9 mouse cellular contexts compared by ENCODE assay signal in the genomic region with DNA sequence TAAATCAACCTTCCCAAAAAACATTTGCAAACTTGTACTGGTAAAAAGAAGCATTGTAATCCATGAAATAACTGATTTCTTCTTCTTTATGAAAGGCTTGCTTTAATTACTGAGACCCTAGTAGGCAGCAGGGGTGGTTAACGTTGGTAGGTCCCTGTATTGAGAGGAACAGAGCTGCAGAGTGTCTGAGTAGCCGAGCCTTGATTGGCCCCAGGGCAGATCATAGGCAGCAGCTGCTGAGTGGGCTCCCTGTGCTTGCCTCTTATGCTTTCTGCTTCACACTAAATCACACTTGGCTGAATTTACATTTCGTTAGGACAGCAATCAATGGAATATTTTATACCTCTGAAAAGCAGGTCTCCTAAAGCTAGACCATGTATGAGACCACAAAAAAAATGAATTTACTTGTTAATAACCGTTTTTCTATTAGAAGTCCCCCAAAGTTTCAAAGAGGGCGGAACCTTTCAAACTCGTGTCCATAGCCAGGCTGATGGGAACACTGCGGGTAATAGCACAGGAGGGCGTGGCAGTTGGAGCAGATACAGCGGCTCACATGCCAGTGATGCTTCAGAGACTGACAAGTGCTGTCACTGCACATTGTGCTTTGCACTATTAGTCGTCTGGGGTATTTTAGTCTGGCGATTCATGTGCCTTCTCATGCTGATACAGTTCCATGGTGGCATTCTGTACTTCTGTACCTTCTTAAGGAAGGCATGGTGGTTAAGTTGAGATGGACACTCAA.
DNase-seq lines count a peak whose midpoint lies in the region; ATAC-seq and TF ChIP-seq lines count a peak whose summit lies in the region.
"Had no signal": no experiment of that assay in that cellular context is flagged by ENCODE, and none has a peak within 500 bp of the region (broad histone marks: within the 10 kb centered on the region; RNA-seq: fewer than 3 reads in every experiment).

No protein-coding gene starts in this region.

- H3K27me3 ChIP-seq in forebrain, embryonic 14.5 days (replicated peaks; ENCODE audit: control insufficient read depth, insufficient read depth, low read length), result no peaks in the 10 kb centered on the region
- H3K27me3 ChIP-seq in forebrain, postnatal 0 days (ENCODE audit: insufficient read depth, low read length), result no peaks in the 10 kb centered on the region
- no peaks in the 10 kb centered on the region for H3K27me3 ChIP-seq in liver, embryonic 12.5 days (replicated peaks)
- H3K27me3 ChIP-seq in intestine, postnatal 0 days (replicated peaks; ENCODE audit: control insufficient read depth, insufficient read depth, low read length), result no peaks in the 10 kb centered on the region
- no peaks in the 10 kb centered on the region for H3K27me3 ChIP-seq in stomach, embryonic 15.5 days (replicated peaks)

- no peak overlapping the region for H3K4me3 ChIP-seq in forebrain, embryonic 14.5 days (ENCODE audit: low read depth, low read length)
- H3K4me3 ChIP-seq in forebrain, postnatal 0 days (ENCODE audit: low read depth, low read length), result no peak overlapping the region
- no peak overlapping the region for H3K4me3 ChIP-seq in liver, embryonic 12.5 days
- H3K4me3 ChIP-seq in intestine, postnatal 0 days (ENCODE audit: low read depth, low read length), result no peak overlapping the region
- no peak overlapping the region for H3K4me3 ChIP-seq in stomach, embryonic 15.5 days (replicated peaks)

- H3K9me3 ChIP-seq in forebrain, embryonic 14.5 days (replicated peaks; ENCODE audit: control insufficient read depth, low read length), result no peaks in the 10 kb centered on the region
- no peaks in the 10 kb centered on the region for H3K9me3 ChIP-seq in forebrain, postnatal 0 days (ENCODE audit: low read length)
- H3K9me3 ChIP-seq in liver, embryonic 12.5 days (replicated peaks), result no peaks in the 10 kb centered on the region
- no peaks in the 10 kb centered on the region for H3K9me3 ChIP-seq in intestine, postnatal 0 days (ENCODE audit: control insufficient read depth)
- no peaks in the 10 kb centered on the region for H3K9me3 ChIP-seq in stomach, embryonic 15.5 days

- DNase-seq in forebrain, embryonic 14.5 days (ENCODE audit: low spot score), result no peak
- DNase-seq in forebrain, postnatal 0 days, result no peak
- no peak for DNase-seq in liver
- no peak for DNase-seq in kidney, adult 11 months
- DNase-seq: cerebellum, adult 18-20 months had no signal

- H3K9ac ChIP-seq in forebrain, embryonic 14.5 days (ENCODE audit: low read length), result no peak overlapping the region
- H3K9ac ChIP-seq in forebrain, postnatal 0 days, result no peak overlapping the region
- H3K9ac ChIP-seq in liver, embryonic 12.5 days, result no peak overlapping the region
- H3K9ac ChIP-seq in intestine, postnatal 0 days (ENCODE audit: low read depth, low read length), result no peak overlapping the region
- no peak overlapping the region for H3K9ac ChIP-seq in stomach, embryonic 15.5 days

- TF ChIP-seq CTCF in forebrain, postnatal 0 days (IDR thresholded peaks at IDR 0.05; ENCODE audit: low read depth), result no peak
- no peak for TF ChIP-seq CTCF in intestine, postnatal 0 days (IDR thresholded peaks at IDR 0.05; ENCODE audit: low read depth)

- peaks cover 52% of the 10 kb centered on the region for H3K36me3 ChIP-seq in forebrain, embryonic 14.5 days (ENCODE audit: control insufficient read depth, insufficient read depth, low read length)
- peaks cover 30% of the 10 kb centered on the region; the same call in 1 of the 2 replicates for H3K36me3 ChIP-seq in forebrain, postnatal 0 days (ENCODE audit: insufficient read depth)
- peaks cover 18% of the 10 kb centered on the region for H3K36me3 ChIP-seq in liver, embryonic 12.5 days
- peaks cover 18% of the 10 kb centered on the region; the same call in 1 of the 2 replicates for H3K36me3 ChIP-seq in intestine, postnatal 0 days (ENCODE audit: control insufficient read depth, insufficient read depth)
- H3K36me3 ChIP-seq in stomach, embryonic 15.5 days, result peaks cover 13% of the 10 kb centered on the region

- no peak overlapping the region for H3K27ac ChIP-seq in forebrain, embryonic 14.5 days (ENCODE audit: low read depth, low read length)
- no peak overlapping the region for H3K27ac ChIP-seq in forebrain, postnatal 0 days (ENCODE audit: low read depth, low read length)
- H3K27ac ChIP-seq in liver, embryonic 12.5 days, result peak overlapping the region; percentile 32
- peak overlapping the region; percentile 75 for H3K27ac ChIP-seq in intestine, postnatal 0 days (ENCODE audit: low read depth, low read length)
- peak overlapping the region; percentile 19; the same call in 1 of the 2 replicates for H3K27ac ChIP-seq in stomach, embryonic 15.5 days

- ATAC-seq in forebrain, embryonic 14.5 days, result peak; percentile 70; the same call in 1 of the 2 replicates
- ATAC-seq in forebrain, postnatal 0 days, result no peak
- ATAC-seq in liver, embryonic 12.5 days, result 0 out of 2 replicates have a peak, but pooled peaks have one; percentile 3
- peak; percentile 78 for ATAC-seq in intestine, postnatal 0 days
- no peak for ATAC-seq in stomach, embryonic 15.5 days (ENCODE audit: insufficient read depth, low FRiP score, low read depth)
- ATAC-seq in activated CD4-positive, CD25-positive, alpha-beta regulatory T cell, adult 4 months, result no peak

- 71% methylated on average over 11 of the region's 11 CpGs for WGBS in forebrain, embryonic 14.5 days
- 62% methylated on average over 11 of the region's 11 CpGs for WGBS in forebrain, postnatal 0 days
- 66% methylated on average over 11 of the region's 11 CpGs for WGBS in liver, embryonic 12.5 days (ENCODE audit: insufficient replicate concordance)
- 52% methylated on average over 11 of the region's 11 CpGs for WGBS in intestine, postnatal 0 days
- 78% methylated on average over 11 of the region's 11 CpGs for WGBS in stomach, embryonic 15.5 days

- H3K4me1 ChIP-seq in forebrain, embryonic 14.5 days (ENCODE audit: control insufficient read depth, insufficient read depth, low read length), result no peaks in the 10 kb centered on the region
- H3K4me1 ChIP-seq in forebrain, postnatal 0 days (ENCODE audit: insufficient read depth), result no peaks in the 10 kb centered on the region
- H3K4me1 ChIP-seq in liver, embryonic 12.5 days, result peaks cover 11% of the 10 kb centered on the region
- H3K4me1 ChIP-seq in intestine, postnatal 0 days (replicated peaks; ENCODE audit: control insufficient read depth, insufficient read depth, low read length), result 0 out of 2 replicates have a peak, but pooled peaks cover 2% of the 10 kb centered on the region
- 0 out of 2 replicates have a peak, but pooled peaks cover 5% of the 10 kb centered on the region for H3K4me1 ChIP-seq in stomach, embryonic 15.5 days

- H3K4me2 ChIP-seq in forebrain, embryonic 14.5 days (ENCODE audit: low read length), result no peak overlapping the region
- H3K4me2 ChIP-seq in forebrain, postnatal 0 days (ENCODE audit: low read depth), result no peak overlapping the region
- H3K4me2 ChIP-seq in liver, embryonic 12.5 days, result no peak overlapping the region
- 0 out of 2 replicates have a peak overlapping the region, but pooled peaks have one; percentile 17 for H3K4me2 ChIP-seq in intestine, postnatal 0 days (replicated peaks; ENCODE audit: low read depth)
- H3K4me2 ChIP-seq in stomach, embryonic 15.5 days, result no peak overlapping the region

Comparison
In these comparisons a context has a peak if more than half of its experiments do, and no peak if none do; other contexts are left out.
1. ATAC-seq: peak in forebrain, embryonic 14.5 days (single experiment), liver, embryonic 12.5 days (single experiment) and intestine, postnatal 0 days (single experiment); none in forebrain, postnatal 0 days (single experiment), stomach, embryonic 15.5 days (single experiment) and activated CD4-positive, CD25-positive, alpha-beta regulatory T cell, adult 4 months (single experiment).
2. H3K27ac ChIP-seq: peak in liver, embryonic 12.5 days (single experiment), intestine, postnatal 0 days (single experiment) and stomach, embryonic 15.5 days (single experiment); none in forebrain, embryonic 14.5 days (single experiment) and forebrain, postnatal 0 days (single experiment).